Mouse (Mus musculus) urinary bladder, postnatal 10 days (tissue): ENCODE measurements around the gene Samd14.
A peak's percentile ranks its signal among the peaks of the same experiment; 100 is the strongest.

Experiments used
- DNase-seq: peaks from one replicate; pipeline ENCODE4 v3.0.0; 2022; ENCODE audit warnings: low spot score

Gene Samd14

DNA sequence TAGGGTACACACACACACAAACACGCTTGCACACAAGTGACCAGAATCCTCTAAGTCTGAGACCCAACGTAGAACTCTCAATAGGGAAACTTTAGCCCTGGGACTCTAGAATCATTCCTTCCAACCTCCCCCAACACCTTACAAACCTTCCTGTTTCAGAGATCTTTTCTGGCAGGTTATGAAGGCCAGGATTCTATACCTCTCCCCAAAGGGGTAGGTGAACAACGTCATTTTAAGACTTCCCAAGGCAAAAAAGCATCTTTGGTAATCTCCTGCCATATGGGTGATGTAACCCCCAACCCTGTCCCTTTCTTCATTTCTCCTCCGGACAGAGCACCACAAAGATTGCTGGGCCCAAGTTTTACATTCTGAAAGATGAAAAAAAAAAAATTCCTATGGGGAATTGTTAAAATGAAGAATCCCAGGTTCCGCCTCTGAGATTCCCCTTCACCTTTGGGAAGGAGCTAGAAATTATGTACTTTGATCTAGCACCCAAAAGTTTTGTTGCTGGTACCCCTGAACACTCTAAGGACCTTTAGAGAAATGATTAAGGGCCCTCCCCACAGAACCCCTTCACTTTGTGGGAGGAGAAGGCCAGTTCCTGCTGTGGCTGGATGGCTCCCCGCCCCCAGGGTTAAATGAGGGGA is 19.5 kb upstream of the Samd14 start:
- DNase-seq = no peak

- DNase-seq = peak; percentile 64
These were observed 18.7 kb upstream of the Samd14 start, which contains the start of gene Ppp1r9b for GRCm38 (mm10) chr11:94990749-94991577. Gene Ppp1r9b (plus strand): TSS chr11:94991035.

GRCm38 (mm10) chr11:94991641-94992479 is 17.8 kb upstream of the Samd14 start:
- no peak for DNase-seq

- DNase-seq = no peak
These were observed 17.3 kb upstream of the Samd14 start for GRCm38 (mm10) chr11:94992480-94992753.

GRCm38 (mm10) chr11:94992754-94993606 is 16.7 kb upstream of the Samd14 start:
- no peak for DNase-seq

GRCm38 (mm10) chr11:94994208-94994814 is 15.4 kb upstream of the Samd14 start:
- DNase-seq = no peak

DNA sequence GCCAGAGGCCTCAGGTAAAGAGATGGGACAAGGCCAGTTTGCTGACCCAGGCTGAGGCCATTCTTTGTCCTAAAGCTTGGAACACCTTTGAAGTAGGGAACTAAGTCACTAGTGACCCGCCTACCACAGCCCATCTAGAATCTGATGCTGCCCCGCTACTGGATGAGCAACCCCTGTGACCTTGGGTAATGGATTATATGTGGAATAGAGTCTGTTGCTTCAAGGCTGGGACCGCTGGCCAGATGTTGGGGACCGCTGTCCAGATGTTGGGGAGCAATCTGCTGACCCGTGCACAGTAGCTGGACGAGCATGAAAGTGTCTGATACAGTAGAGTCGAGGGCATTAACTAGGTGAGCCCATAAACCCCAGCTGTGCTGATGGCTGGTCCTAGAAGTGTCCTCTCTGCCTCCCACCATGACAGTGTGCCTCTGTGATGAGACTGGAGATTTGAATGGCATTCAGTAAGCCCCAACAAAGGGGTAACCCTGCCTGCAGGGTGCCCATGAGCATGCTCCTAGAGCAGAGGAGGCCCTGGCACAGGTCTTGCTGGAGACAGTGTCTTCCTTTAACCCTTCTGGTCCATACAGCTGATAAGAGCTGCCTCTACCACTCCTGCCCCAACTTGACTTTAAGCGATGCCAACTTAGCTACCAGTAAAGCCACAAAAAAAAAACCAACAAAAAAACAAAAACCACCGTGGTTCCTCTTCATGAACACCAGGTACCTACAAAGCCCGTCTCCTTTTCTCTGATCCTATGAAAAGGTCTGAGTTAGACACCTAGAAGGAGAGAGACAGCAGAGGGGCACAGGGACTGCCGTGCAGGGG is 14.5 kb upstream of the Samd14 start:
- no peak for DNase-seq

DNA sequence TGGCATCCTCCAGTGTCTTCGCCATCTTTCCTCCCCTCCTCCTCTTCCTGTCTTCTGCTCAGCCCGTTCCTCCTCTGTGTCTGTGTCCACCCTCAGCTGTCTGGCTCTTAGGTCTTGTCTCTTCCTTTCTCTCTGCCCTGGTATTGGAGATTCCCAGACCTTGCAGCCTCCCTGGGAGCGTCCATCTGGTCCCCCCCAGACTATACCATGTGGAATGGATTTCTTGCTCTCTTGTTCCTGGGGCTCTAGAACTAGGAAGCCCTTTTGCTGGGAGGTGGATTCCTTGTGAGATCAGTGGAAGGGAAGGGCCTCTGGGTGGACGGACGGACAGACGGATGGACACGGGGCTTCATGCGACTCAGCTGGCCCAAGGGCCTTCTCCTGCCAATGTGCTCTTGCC is 13.6 kb upstream of the Samd14 start:
- no peak for DNase-seq

DNA sequence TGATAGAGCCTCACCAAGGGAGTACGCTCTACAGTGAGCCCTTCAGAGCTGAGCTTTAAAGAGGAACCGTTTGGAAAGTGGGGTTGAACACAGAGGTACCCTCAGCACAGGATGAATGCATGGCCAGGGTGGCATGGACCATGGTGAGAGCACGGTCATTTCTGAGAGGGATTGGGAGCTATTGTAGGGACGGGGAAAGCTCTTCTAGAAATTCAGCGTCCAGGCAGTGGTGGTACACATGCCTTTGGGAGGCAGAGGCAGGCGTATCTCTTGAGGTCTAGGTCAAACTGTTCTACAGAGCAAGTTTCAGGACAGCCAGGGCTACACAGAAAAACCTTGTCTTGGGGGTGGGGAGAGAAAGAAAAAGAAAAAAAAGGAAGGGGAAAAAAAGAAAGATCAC is 12.7 kb upstream of the Samd14 start:
- DNase-seq = no peak

- DNase-seq = no peak
These were observed 12.1 kb upstream of the Samd14 start for GRCm38 (mm10) chr11:94997596-94997995.

- DNase-seq = no peak
These were observed 11.6 kb upstream of the Samd14 start for GRCm38 (mm10) chr11:94998041-94998531.

DNA sequence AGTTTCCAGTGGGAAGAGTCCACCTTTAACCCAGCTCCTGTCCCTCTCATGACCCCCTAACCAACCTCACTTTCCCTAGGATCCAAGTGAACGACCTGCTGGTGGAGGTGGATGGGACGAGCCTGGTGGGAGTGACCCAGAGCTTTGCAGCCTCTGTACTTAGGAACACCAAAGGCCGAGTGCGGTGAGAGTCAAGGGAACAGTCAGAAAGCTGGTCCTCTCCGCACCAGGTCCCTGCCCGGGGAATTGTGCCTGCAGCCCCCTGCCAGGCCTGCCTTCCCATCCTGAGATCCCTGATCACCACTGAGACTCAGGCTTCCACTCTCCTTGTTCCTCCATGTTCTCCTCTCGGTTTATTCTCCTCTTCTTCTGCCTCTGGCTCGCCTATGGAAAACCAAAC is 9.6 kb upstream of the Samd14 start:
- DNase-seq = no peak

DNA sequence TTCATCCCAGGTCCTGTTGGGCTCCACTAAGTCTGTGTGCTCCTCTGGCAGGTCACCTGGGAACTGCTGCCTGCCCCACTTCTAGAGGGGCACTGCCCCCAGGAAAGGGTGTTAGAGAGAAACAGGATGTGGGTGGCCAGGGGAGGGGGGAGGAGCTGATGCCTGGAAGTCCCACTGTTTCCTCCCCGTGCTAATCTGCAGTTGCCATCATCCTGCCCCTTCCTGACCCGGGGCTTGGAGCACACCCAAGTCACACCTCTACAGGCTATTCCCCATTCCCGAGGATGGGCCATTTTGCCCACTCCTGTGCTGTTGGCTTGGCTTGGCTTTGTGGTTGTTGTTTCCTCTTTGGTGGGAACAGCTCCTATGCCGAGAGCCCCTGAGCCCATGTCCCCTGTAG is 9.1 kb upstream of the Samd14 start:
- no peak for DNase-seq

GRCm38 (mm10) chr11:95001058-95001457 is 8.6 kb upstream of the Samd14 start:
- DNase-seq = no peak

- DNase-seq = no peak
These were observed 7.9 kb upstream of the Samd14 start for GRCm38 (mm10) chr11:95001584-95002347.

DNA sequence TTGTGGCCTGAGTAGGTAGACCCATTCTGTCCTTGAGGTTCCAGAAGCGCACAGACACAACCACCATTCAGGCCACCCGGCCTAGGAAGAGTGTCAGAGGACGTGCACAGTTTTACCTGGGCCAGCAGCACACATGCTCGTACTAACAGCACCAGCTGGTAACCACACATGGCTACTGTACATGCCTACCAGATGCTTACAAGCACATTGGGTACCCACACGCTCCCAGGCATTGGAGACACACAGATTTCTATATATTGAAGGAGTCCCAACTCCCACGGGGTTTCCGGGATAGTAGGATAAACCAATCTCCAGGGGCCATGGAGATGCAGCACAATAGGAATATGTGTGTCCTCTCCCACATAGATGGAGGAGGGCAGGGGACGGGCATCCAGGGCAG is 7.0 kb upstream of the Samd14 start:
- DNase-seq = no peak

GRCm38 (mm10) chr11:95004136-95004936 is 5.3 kb upstream of the Samd14 start:
- no peak for DNase-seq

- no peak for DNase-seq
These were observed 4.8 kb upstream of the Samd14 start for GRCm38 (mm10) chr11:95004937-95005198.

DNA sequence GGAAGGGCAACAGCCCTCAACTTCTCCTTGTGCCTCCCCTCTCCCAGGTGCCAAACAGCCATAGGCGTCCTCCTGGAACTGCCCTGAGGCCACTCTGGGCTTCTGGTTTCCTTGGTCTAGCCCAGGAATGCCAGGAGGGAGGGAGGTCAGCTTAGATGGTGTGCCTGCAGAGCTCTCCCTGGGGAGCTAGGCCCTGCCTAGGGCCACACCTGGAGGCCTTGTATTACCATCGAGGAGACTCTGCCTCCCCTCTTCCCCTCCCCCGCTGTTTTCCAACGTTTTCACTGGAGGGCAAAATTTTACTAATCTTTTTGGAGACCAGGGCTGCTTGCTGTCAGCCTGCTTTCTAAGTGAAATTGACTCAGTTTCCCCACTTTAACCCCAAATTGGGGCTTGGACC is 3.6 kb upstream of the Samd14 start:
- DNase-seq = no peak
